Mouse (Mus musculus) CH12.LX (cell line): Measurements from ENCODE around the gene Fhl2. TPM values are rescaled to one million over a fixed set of nuclear protein-coding genes. Genes with fewer than 3 reads are reported as not detected.

Source experiments
- DNase-seq: peaks from one replicate; pipeline ENCODE4 v3.0.0-alpha.2; 2013; ENCODE audit errors: extremely low read depth
- H3K27ac ChIP-seq: 2 replicates; pipeline ENCODE4 v1.5.1; 2012; ENCODE audit warnings: low read depth, mild to moderate bottlenecking, control low read depth, moderate library complexity; ENCODE audit not compliant: insufficient read depth
- H3K27me3 ChIP-seq: replicated peaks from 2 replicates; pipeline ENCODE3; 2012; ENCODE audit warnings: inconsistent platforms
- H3K36me3 ChIP-seq, 2 experiments: replicated peaks in 1 of 2; 2 replicates each; pipeline versions ENCODE3 to v1.6.1; 2012; ENCODE audit warnings: inconsistent platforms in 1 of 2, low read length in 1 of 2, mild to moderate bottlenecking in 1 of 2, mixed read lengths in 1 of 2, moderate library complexity in 1 of 2; ENCODE audit not compliant: control insufficient read depth in 1 of 2, insufficient read depth in 1 of 2
- H3K4me1 ChIP-seq, 2 experiments: 2 replicates each; pipeline ENCODE4 v1.6.1; 2012; ENCODE audit warnings: inconsistent platforms in 1 of 2, moderate library complexity in 1 of 2; ENCODE audit not compliant: insufficient read depth in 2 of 2, control insufficient read depth in 1 of 2
- H3K4me2 ChIP-seq: 2 replicates; pipeline ENCODE4 v1.6.1; 2012; ENCODE audit warnings: low read depth, mild to moderate bottlenecking, control low read depth; ENCODE audit not compliant: poor library complexity, insufficient read depth, severe bottlenecking
- H3K4me3 ChIP-seq, 3 experiments: fragments of 150-350 bp in 1 of 3; sonication (generic) in 1 of 3; replicated peaks in 1 of 3; 2 replicates each; pipeline versions ENCODE3 to v1.5.1; 2011 to 2012; ENCODE audit warnings: low read depth in 2 of 3, low read length in 2 of 3, mild to moderate bottlenecking in 2 of 3, moderate library complexity in 2 of 3, control low read depth in 1 of 3, improper control_type of control experiment in 1 of 3, inconsistent platforms in 1 of 3, mixed read lengths in 1 of 3; ENCODE audit not compliant: poor library complexity in 1 of 3
- H3K79me2 ChIP-seq: replicated peaks from 2 replicates; pipeline ENCODE4 v1.6.1; 2012; ENCODE audit warnings: mild to moderate bottlenecking, moderate library complexity; ENCODE audit not compliant: control insufficient read depth, poor library complexity, insufficient read depth, severe bottlenecking; ENCODE audit errors: extremely low read depth
- H3K9ac ChIP-seq: 2 replicates; pipeline ENCODE4 v1.6.1; 2012; ENCODE audit warnings: low read depth, mild to moderate bottlenecking, control low read depth, moderate library complexity; ENCODE audit not compliant: insufficient read depth
- H3K9me3 ChIP-seq: replicated peaks from 2 replicates; pipeline ENCODE3; 2012; ENCODE audit warnings: low read length, inconsistent platforms, mixed read lengths
- CHD1 ChIP-seq: IDR thresholded peaks from 2 replicates; pipeline ENCODE4 v1.6.1; 2012; ENCODE audit warnings: low read depth, low read length, improper control_type of control experiment, inconsistent platforms
- CTCF ChIP-seq, 2 experiments: IDR thresholded peaks in 1 of 2; conservative IDR thresholded peaks in 1 of 2; 2 replicates each; pipeline ENCODE4 v1.5.1; 2011 to 2012; ENCODE audit warnings: low read depth in 2 of 2, low read length in 2 of 2, improper control_type of control experiment in 1 of 2, inconsistent platforms in 1 of 2, mild to moderate bottlenecking in 1 of 2, moderate library complexity in 1 of 2
- E2F4 ChIP-seq: IDR thresholded peaks from 2 replicates; pipeline ENCODE4 v1.6.1; 2011; ENCODE audit warnings: low read depth, low read length, improper control_type of control experiment; ENCODE audit not compliant: insufficient replicate concordance
- ELF1 ChIP-seq: IDR thresholded peaks from 2 replicates; pipeline ENCODE4 v1.6.1; 2014; ENCODE audit warnings: low read depth, mild to moderate bottlenecking, inconsistent platforms, low read length, improper control_type of control experiment
- ETS1 ChIP-seq: conservative IDR thresholded peaks from 2 replicates; pipeline ENCODE4 v1.6.1; 2012; ENCODE audit warnings: low read depth, mild to moderate bottlenecking, inconsistent platforms, low read length, improper control_type of control experiment, moderate library complexity
- HCFC1 ChIP-seq: IDR thresholded peaks from 2 replicates; pipeline ENCODE4 v1.6.1; 2012; ENCODE audit warnings: low read depth, mild to moderate bottlenecking, inconsistent platforms, low read length, improper control_type of control experiment
- IRF4 ChIP-seq: IDR thresholded peaks from 2 replicates; pipeline ENCODE4 v1.6.1; 2014; ENCODE audit warnings: low read depth, mild to moderate bottlenecking, inconsistent platforms, low read length, improper control_type of control experiment
- JUN ChIP-seq: IDR thresholded peaks from 2 replicates; pipeline ENCODE4 v1.6.1; 2011; ENCODE audit warnings: low read depth, mild to moderate bottlenecking, low read length, improper control_type of control experiment, moderate library complexity; ENCODE audit not compliant: insufficient read depth
- KAT2A ChIP-seq: IDR thresholded peaks from 2 replicates; pipeline ENCODE4 v1.6.1; 2012; ENCODE audit warnings: low read length, improper control_type of control experiment, inconsistent platforms; ENCODE audit not compliant: insufficient replicate concordance
- MAFK ChIP-seq: IDR thresholded peaks from 2 replicates; pipeline ENCODE4 v1.6.1; 2011; ENCODE audit warnings: low read length, improper control_type of control experiment; ENCODE audit not compliant: insufficient replicate concordance
- MAX ChIP-seq: IDR thresholded peaks from 2 replicates; pipeline ENCODE4 v1.6.1; 2011; ENCODE audit warnings: low read length, improper control_type of control experiment
- MAZ ChIP-seq: IDR thresholded peaks from 2 replicates; pipeline ENCODE4 v1.6.1; 2012; ENCODE audit warnings: low read depth, mild to moderate bottlenecking, inconsistent platforms, low read length, improper control_type of control experiment, moderate library complexity
- MYC ChIP-seq: IDR thresholded peaks from 2 replicates; pipeline ENCODE4 v1.6.1; 2011; ENCODE audit warnings: low read depth, mild to moderate bottlenecking, improper control_type of control experiment, low read length
- NELFE ChIP-seq: IDR thresholded peaks from 2 replicates; pipeline ENCODE4 v1.6.1; 2011; ENCODE audit warnings: low read depth, low read length, improper control_type of control experiment
- NRF1 ChIP-seq: IDR thresholded peaks from 2 replicates; pipeline ENCODE4 v1.6.1; 2014; ENCODE audit warnings: low read depth, mild to moderate bottlenecking, inconsistent platforms, low read length, improper control_type of control experiment, moderate library complexity
- POLR2A ChIP-seq: IDR thresholded peaks from 2 replicates; pipeline ENCODE4 v1.6.1; 2011; ENCODE audit warnings: low read depth, mild to moderate bottlenecking, improper control_type of control experiment, low read length
- POLR2AphosphoS2 ChIP-seq: IDR thresholded peaks from 2 replicates; pipeline ENCODE4 v1.6.1; 2011; ENCODE audit warnings: low read depth, low read length, improper control_type of control experiment
- SIN3A ChIP-seq: IDR thresholded peaks from 2 replicates; pipeline ENCODE4 v1.6.1; 2012; ENCODE audit warnings: low read length, improper control_type of control experiment, inconsistent platforms
- TBP ChIP-seq: conservative IDR thresholded peaks from 2 replicates; pipeline ENCODE4 v1.6.1; 2011; ENCODE audit warnings: low read depth, low read length, improper control_type of control experiment
- TCF12 ChIP-seq: IDR thresholded peaks from 2 replicates; pipeline ENCODE4 v1.6.1; 2014; ENCODE audit warnings: low read depth, mild to moderate bottlenecking, inconsistent platforms, low read length, improper control_type of control experiment
- UBTF ChIP-seq: IDR thresholded peaks from 2 replicates; pipeline ENCODE4 v1.6.1; 2012; ENCODE audit warnings: low read depth, mild to moderate bottlenecking, inconsistent platforms, low read length, improper control_type of control experiment, moderate library complexity
- ZKSCAN1 ChIP-seq: IDR thresholded peaks from 2 replicates; pipeline ENCODE4 v1.6.1; 2012; ENCODE audit warnings: low read depth, inconsistent platforms, low read length, improper control_type of control experiment, borderline replicate concordance
- ZMIZ1 ChIP-seq: IDR thresholded peaks from 2 replicates; pipeline ENCODE4 v1.6.1; 2012; ENCODE audit warnings: low read depth, mild to moderate bottlenecking, inconsistent platforms, low read length, improper control_type of control experiment
- ZNF384 ChIP-seq: IDR thresholded peaks from 2 replicates; pipeline ENCODE4 v1.6.1; 2012; ENCODE audit warnings: low read depth, low read length, improper control_type of control experiment, inconsistent platforms
- dilution Hi-C: fragments of 300-500 bp; cut with MboI; formaldehyde crosslinking; loops from 2 replicates; pipeline ENCODE4 v1.14.3; 2020; ENCODE audit warnings: low sequenced_read_pairs; ENCODE audit not compliant: extremely low pct_unique_long_range_greater_than_20kb, extremely low pct_ligation_motif_present
- in situ Hi-C: fragments of 300-500 bp; cut with MboI; formaldehyde crosslinking; loops from 3 replicates; pipeline ENCODE4 v1.14.3; 2019; ENCODE audit warnings: low sequenced_read_pairs, low pct_ligation_motif_present, low pct_unique_long_range_greater_than_20kb, mixed read lengths
- polyA plus RNA-seq: library from polyadenylated mRNA; unstranded; fragments of >175 nt; gene quantifications from 2 replicates; pipeline ENCODE4 v1.2.1, GENCODE M21; 2012; ENCODE audit warnings: low read depth; ENCODE audit not compliant: insufficient read length
- total RNA-seq, 2 experiments: library from RNA; depleted of rRNA; stranded (reverse); fragments of 300-350 nt in 1 of 2; fragments of >200 nt in 1 of 2; gene quantifications; 2 replicates each; pipeline ENCODE4 v1.2.3; 2012 to 2014

Fhl2 gene
- total and polyA plus RNA-seq, 3 experiments = 0.13 to 0.21 (median 0.14) TPM

DNA sequence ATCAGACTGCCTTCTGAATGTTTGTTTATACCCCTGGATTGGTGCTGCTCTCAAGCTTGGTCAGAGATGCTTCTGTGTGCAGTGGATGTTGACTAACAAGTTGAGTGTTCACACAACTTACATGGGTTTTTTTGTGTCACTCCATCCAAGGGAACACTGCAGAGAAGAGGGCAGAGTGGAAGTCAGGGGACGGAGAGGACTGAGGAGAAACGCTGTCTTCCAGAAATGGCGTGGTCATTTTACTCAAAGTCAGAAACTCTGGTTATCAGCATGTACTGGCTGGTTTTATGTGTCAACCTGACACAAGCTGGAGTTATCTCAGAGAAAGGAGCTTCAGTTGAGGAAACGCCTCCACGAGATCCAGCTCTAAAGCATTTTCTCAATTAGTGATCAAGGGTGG, 75.8 kb downstream of the Fhl2 start:
- Histone ChIP-seq H3K9ac (no peak overlapping the region), H3K79me2 (no peaks in the 10 kb centered on the region), H3K4me2 (no peak overlapping the region), H3K9me3 (peaks cover 3% of the 10 kb centered on the region), H3K36me3 (peaks cover 9 to 28% of the 10 kb centered on the region in 2 experiments), H3K4me1 (no peaks in the 10 kb centered on the region), H3K27me3 (no peaks in the 10 kb centered on the region), H3K27ac (no peak overlapping the region), H3K4me3 (no peak overlapping the region)
- no peak for DNase-seq
- dilution Hi-C loops (no loop called here), in situ Hi-C loops (no loop called here)
- TF ChIP-seq POLR2A (no peak), MAFK (no peak), NELFE (no peak), CTCF (conservative IDR thresholded peaks at IDR 0.05 in 1 of 2, IDR thresholded peaks at IDR 0.05 in 1 of 2; ENCODE audit: low read depth in 2 of 2, low read length in 2 of 2) (no peak), POLR2AphosphoS2 (no peak), IRF4 (no peak), ELF1 (no peak), HCFC1 (no peak), MAZ (no peak), MYC (no peak), TBP (no peak), JUN (no peak), KAT2A (no peak), CHD1 (no peak), UBTF (no peak), ETS1 (no peak), TCF12 (no peak), E2F4 (no peak), ZNF384 (no peak), ZMIZ1 (no peak)

GRCm38 (mm10) chr1:43117435-43117834, 79.3 kb downstream of the Fhl2 start:
- Histone ChIP-seq H3K79me2 (no peaks in the 10 kb centered on the region), H3K4me1 (no peaks in the 10 kb centered on the region), H3K36me3 (peaks cover 22 to 60% of the 10 kb centered on the region in 2 experiments), H3K9me3 (peaks cover 3% of the 10 kb centered on the region), H3K4me2 (no peak overlapping the region), H3K27ac (no peak overlapping the region), H3K27me3 (no peaks in the 10 kb centered on the region)
- no peak for TF ChIP-seq NRF1
- no peak for TF ChIP-seq ZKSCAN1
- no peak for TF ChIP-seq SIN3A
- no peak for TF ChIP-seq POLR2AphosphoS2
- TF ChIP-seq CTCF (conservative IDR thresholded peaks at IDR 0.05 in 1 of 2, IDR thresholded peaks at IDR 0.05 in 1 of 2; ENCODE audit: low read depth in 2 of 2, low read length in 2 of 2) = no peak
- no peak for TF ChIP-seq POLR2A
- TF ChIP-seq JUN = no peak
- TF ChIP-seq MAX = no peak
- TF ChIP-seq, all 38 proteins: peak for 0
- no peak for DNase-seq
- in situ Hi-C loops (no loop called here), dilution Hi-C loops (no loop called here)
- no peak overlapping the region for H3K4me3 ChIP-seq
- no peak overlapping the region for H3K9ac ChIP-seq
